Mouse (Mus musculus): ENCODE measurements at regions not wholly inside any gene's neighbourhood (a gene's known extent, or its start where the extent isn't known, plus 50 kb on each side); places are given as distances from the start of the nearest gene placed in this dataset.

- Histone ChIP-seq H3K27me3 (replicated peaks; ENCODE audit: control insufficient read depth, insufficient read depth, low read length) (no peaks in the 10 kb centered on the region), H3K4me3 (ENCODE audit: low read length) (no peak overlapping the region), H3K9me3 (ENCODE audit: control insufficient read depth, low read length) (no peaks in the 10 kb centered on the region), H3K4me2 (ENCODE audit: low read length) (no peak overlapping the region), H3K4me1 (ENCODE audit: control insufficient read depth, insufficient read depth, low read depth, low read length) (no peaks in the 10 kb centered on the region), H3K27ac (ENCODE audit: low read depth, low read length) (no peak overlapping the region), H3K36me3 (ENCODE audit: control insufficient read depth, insufficient read depth, low read length) (no peaks in the 10 kb centered on the region), H3K9ac (ENCODE audit: low read depth, low read length) (no peak overlapping the region)
- no peak for ATAC-seq
- 73% methylated on average over 1 of the region's 1 CpGs for WGBS
These were observed 258.7 kb upstream of the Ppargc1a start for GRCm38 (mm10) chr5:51826269-51826668.

- Histone ChIP-seq H3K36me3 (ENCODE audit: control insufficient read depth, insufficient read depth, low read length) (no peaks in the 10 kb centered on the region), H3K9me3 (ENCODE audit: control insufficient read depth, low read length) (no peaks in the 10 kb centered on the region), H3K4me1 (ENCODE audit: control insufficient read depth, insufficient read depth, low read depth, low read length) (no peaks in the 10 kb centered on the region), H3K27ac (ENCODE audit: low read depth, low read length) (no peak overlapping the region), H3K27me3 (replicated peaks; ENCODE audit: control insufficient read depth, insufficient read depth, low read length) (no peaks in the 10 kb centered on the region), H3K4me3 (ENCODE audit: low read length) (no peak overlapping the region), H3K9ac (ENCODE audit: low read depth, low read length) (no peak overlapping the region), H3K4me2 (ENCODE audit: low read length) (no peak overlapping the region)
- no peak for ATAC-seq
- 90% methylated on average over 3 of the region's 3 CpGs for WGBS
These were observed 258.1 kb upstream of the Ppargc1a start for GRCm38 (mm10) chr5:51825584-51826088.

DNA sequence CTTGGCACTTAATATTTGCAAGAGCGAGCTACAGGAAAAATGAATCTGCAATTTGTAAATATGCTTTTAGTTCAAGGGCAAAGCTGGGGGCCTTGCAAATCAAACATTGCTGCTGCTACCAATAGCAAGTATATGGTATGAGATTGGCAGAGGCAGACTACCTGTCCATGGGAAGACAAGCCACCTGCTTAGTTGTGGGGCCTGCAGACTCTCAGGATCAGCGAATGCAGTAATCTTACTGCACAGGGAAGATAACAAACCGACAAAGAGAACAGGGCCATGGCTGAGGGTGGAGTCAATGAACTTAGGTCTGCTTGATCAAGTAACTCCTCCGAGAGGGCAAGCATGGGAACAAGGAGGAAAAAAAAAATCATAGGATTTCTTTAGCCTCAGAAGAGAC lies 257.2 kb upstream of the Ppargc1a start:
- Histone ChIP-seq H3K27me3 (replicated peaks; ENCODE audit: control insufficient read depth, insufficient read depth, low read length) (no peaks in the 10 kb centered on the region), H3K9ac (ENCODE audit: low read depth, low read length) (no peak overlapping the region), H3K9me3 (ENCODE audit: control insufficient read depth, low read length) (no peaks in the 10 kb centered on the region), H3K4me1 (ENCODE audit: control insufficient read depth, insufficient read depth, low read depth, low read length) (no peaks in the 10 kb centered on the region), H3K4me3 (ENCODE audit: low read length) (no peak overlapping the region), H3K27ac (ENCODE audit: low read depth, low read length) (no peak overlapping the region), H3K36me3 (ENCODE audit: control insufficient read depth, insufficient read depth, low read length) (no peaks in the 10 kb centered on the region), H3K4me2 (ENCODE audit: low read length) (no peak overlapping the region)
- no peak for ATAC-seq
- WGBS, result 91% methylated on average over 4 of the region's 4 CpGs

DNA sequence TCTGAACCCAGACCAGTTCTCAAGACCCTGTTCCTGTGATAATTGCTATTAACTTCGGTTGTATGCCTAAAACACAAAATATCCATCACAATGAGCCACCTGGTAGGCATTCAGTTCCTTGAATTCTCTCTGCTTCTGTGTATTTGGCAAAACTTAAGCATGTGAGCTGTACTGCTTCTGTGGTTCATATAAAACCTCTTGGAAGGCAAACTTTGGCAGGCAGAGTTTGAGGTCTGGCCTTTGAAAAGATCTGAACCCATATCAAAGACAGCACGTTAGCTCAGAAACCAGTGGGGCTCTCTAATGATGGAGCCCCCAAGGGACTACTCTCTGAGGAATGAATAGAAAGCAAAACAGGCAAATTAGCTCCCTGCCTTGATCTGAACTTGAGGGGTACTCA lies 256.1 kb upstream of the Ppargc1a start:
- WGBS, result 52% methylated on average over 2 of the region's 2 CpGs
- no peak for ATAC-seq
- H3K4me2 ChIP-seq (ENCODE audit: low read length), result no peak overlapping the region

DNA sequence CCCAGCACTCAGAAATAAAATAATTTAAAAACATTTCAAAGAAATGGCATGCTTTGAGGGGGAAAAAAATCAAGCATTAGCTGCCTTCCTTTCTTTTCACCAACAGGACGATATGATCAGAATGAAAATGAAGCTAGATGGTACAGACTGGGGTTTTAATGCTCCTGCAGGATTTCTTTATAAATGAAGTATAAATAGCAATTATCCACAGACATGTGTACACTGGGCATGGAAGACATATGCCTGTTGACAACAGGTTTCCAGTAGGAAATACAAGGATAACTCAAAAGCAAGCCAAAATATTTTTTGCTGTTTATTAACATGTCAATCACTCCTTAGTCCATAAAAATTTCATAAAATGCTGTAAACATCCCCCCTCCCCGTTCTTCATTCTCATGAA lies 248.7 kb upstream of the Ppargc1a start:
- 64% methylated on average over 2 of the region's 2 CpGs for WGBS
- no peaks in the 10 kb centered on the region for H3K9me3 ChIP-seq (ENCODE audit: control insufficient read depth, low read length)
- no peak overlapping the region for H3K9ac ChIP-seq (ENCODE audit: low read depth, low read length)
- no peaks in the 10 kb centered on the region for H3K4me1 ChIP-seq (ENCODE audit: control insufficient read depth, insufficient read depth, low read depth, low read length)
- H3K27me3 ChIP-seq (replicated peaks; ENCODE audit: control insufficient read depth, insufficient read depth, low read length), result no peaks in the 10 kb centered on the region
- 0 out of 2 replicates have a peak, but pooled peaks have one; percentile 54 for ATAC-seq
- H3K36me3 ChIP-seq (ENCODE audit: control insufficient read depth, insufficient read depth, low read length), result no peaks in the 10 kb centered on the region
- no peak overlapping the region for H3K27ac ChIP-seq (ENCODE audit: low read depth, low read length)
- no peak overlapping the region for H3K4me3 ChIP-seq (ENCODE audit: low read length)
- no peak overlapping the region for H3K4me2 ChIP-seq (ENCODE audit: low read length)

More for the DNA sequence above, 256.1 kb upstream of the Ppargc1a start:
- no peak overlapping the region for H3K27ac ChIP-seq (ENCODE audit: low read depth, low read length)
- no peaks in the 10 kb centered on the region for H3K4me1 ChIP-seq (ENCODE audit: control insufficient read depth, insufficient read depth, low read depth, low read length)
- H3K9ac ChIP-seq (ENCODE audit: low read depth, low read length), result no peak overlapping the region
- no peaks in the 10 kb centered on the region for H3K27me3 ChIP-seq (replicated peaks; ENCODE audit: control insufficient read depth, insufficient read depth, low read length)
- H3K36me3 ChIP-seq (ENCODE audit: control insufficient read depth, insufficient read depth, low read length), result no peaks in the 10 kb centered on the region
- no peaks in the 10 kb centered on the region for H3K9me3 ChIP-seq (ENCODE audit: control insufficient read depth, low read length)
- no peak overlapping the region for H3K4me3 ChIP-seq (ENCODE audit: low read length)

GRCm38 (mm10) chr5:51811728-51812127 lies 244.2 kb upstream of the Ppargc1a start:
- Histone ChIP-seq H3K27me3 (replicated peaks; ENCODE audit: control insufficient read depth, insufficient read depth, low read length) (no peaks in the 10 kb centered on the region), H3K9ac (ENCODE audit: low read depth, low read length) (no peak overlapping the region), H3K4me1 (ENCODE audit: control insufficient read depth, insufficient read depth, low read depth, low read length) (no peaks in the 10 kb centered on the region), H3K4me2 (ENCODE audit: low read length) (no peak overlapping the region), H3K36me3 (ENCODE audit: control insufficient read depth, insufficient read depth, low read length) (no peaks in the 10 kb centered on the region), H3K27ac (ENCODE audit: low read depth, low read length) (no peak overlapping the region), H3K9me3 (ENCODE audit: control insufficient read depth, low read length) (no peaks in the 10 kb centered on the region), H3K4me3 (ENCODE audit: low read length) (no peak overlapping the region)
- WGBS, result 88% methylated on average over 2 of the region's 2 CpGs
- no peak for ATAC-seq

DNA sequence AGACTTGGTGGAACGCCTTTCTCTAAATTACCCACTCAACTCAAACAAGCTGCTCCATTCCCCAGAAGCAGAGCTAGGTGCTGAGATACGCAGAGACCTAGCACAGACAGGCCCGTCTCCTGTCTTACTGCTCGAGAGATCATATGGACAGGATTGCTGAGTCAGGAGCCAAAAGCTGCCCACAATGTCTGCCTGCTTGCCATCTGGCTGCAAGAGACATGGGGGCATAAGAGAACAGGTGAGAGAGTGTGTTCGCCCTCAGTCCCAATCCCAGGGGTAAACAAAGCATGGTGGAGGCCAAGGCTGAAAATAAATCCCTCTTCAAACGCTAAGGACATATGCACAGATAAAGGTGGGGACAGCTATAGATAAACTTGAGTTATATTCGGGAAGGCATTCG lies 234.0 kb upstream of the Ppargc1a start:
- H3K9me3 ChIP-seq (ENCODE audit: control insufficient read depth, low read length), result no peaks in the 10 kb centered on the region
- 79% methylated on average over 8 of the region's 8 CpGs for WGBS
- ATAC-seq, result no peak
- H3K36me3 ChIP-seq (ENCODE audit: control insufficient read depth, insufficient read depth, low read length), result no peaks in the 10 kb centered on the region
- H3K4me1 ChIP-seq (ENCODE audit: control insufficient read depth, insufficient read depth, low read depth, low read length), result no peaks in the 10 kb centered on the region
- no peak overlapping the region for H3K9ac ChIP-seq (ENCODE audit: low read depth, low read length)
- H3K4me3 ChIP-seq (ENCODE audit: low read length), result no peak overlapping the region
- H3K4me2 ChIP-seq (ENCODE audit: low read length), result no peak overlapping the region
- H3K27ac ChIP-seq (ENCODE audit: low read depth, low read length), result no peak overlapping the region
- no peaks in the 10 kb centered on the region for H3K27me3 ChIP-seq (replicated peaks; ENCODE audit: control insufficient read depth, insufficient read depth, low read length)

- H3K4me1 ChIP-seq (ENCODE audit: control insufficient read depth, insufficient read depth, low read depth, low read length), result no peaks in the 10 kb centered on the region
- no peak overlapping the region for H3K4me3 ChIP-seq (ENCODE audit: low read length)
- H3K9ac ChIP-seq (ENCODE audit: low read depth, low read length), result no peak overlapping the region
- H3K36me3 ChIP-seq (ENCODE audit: control insufficient read depth, insufficient read depth, low read length), result no peaks in the 10 kb centered on the region
- WGBS, result 81% methylated on average over 6 of the region's 6 CpGs
- no peaks in the 10 kb centered on the region for H3K27me3 ChIP-seq (replicated peaks; ENCODE audit: control insufficient read depth, insufficient read depth, low read length)
- H3K9me3 ChIP-seq (ENCODE audit: control insufficient read depth, low read length), result no peaks in the 10 kb centered on the region
- ATAC-seq, result no peak
- no peak overlapping the region for H3K4me2 ChIP-seq (ENCODE audit: low read length)
- no peak overlapping the region for H3K27ac ChIP-seq (ENCODE audit: low read depth, low read length)
These were observed 232.0 kb upstream of the Ppargc1a start for GRCm38 (mm10) chr5:51799371-51800035.

DNA sequence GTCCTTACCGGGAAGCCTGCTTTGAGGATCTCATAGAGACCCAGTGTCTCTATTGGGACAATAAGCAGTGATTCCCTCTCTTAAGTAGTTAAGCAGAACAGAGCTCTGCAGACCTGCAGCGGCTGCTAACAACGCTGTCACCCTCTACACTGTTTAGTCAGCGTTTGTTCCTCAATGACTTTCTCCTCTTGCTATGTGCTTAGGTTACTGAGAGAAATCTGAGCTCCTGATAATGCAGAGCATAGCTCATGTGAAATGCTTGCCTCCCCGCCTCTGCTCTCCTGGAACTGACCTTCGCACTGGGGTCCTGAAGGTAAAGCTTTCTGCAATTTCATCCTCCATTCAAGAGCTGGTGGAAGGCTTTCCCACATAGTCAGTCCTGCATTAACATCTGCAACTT lies 226.6 kb upstream of the Ppargc1a start:
- 57% methylated on average over 6 of the region's 6 CpGs for WGBS
- Histone ChIP-seq H3K9me3 (ENCODE audit: control insufficient read depth, low read length) (no peaks in the 10 kb centered on the region), H3K4me3 (ENCODE audit: low read length) (no peak overlapping the region), H3K9ac (ENCODE audit: low read depth, low read length) (no peak overlapping the region), H3K27me3 (replicated peaks; ENCODE audit: control insufficient read depth, insufficient read depth, low read length) (no peaks in the 10 kb centered on the region), H3K4me1 (ENCODE audit: control insufficient read depth, insufficient read depth, low read depth, low read length) (no peaks in the 10 kb centered on the region), H3K4me2 (ENCODE audit: low read length) (no peak overlapping the region), H3K36me3 (ENCODE audit: control insufficient read depth, insufficient read depth, low read length) (no peaks in the 10 kb centered on the region), H3K27ac (ENCODE audit: low read depth, low read length) (no peak overlapping the region)
- ATAC-seq, result no peak

Data from hindbrain, embryonic 16.5 days (tissue).